Mouse (Mus musculus): ENCODE results near the gene Rhob.
"Not testable (repeated sequence)": the region's sequence is repeated elsewhere in the genome, so short reads cannot be mapped to it uniquely, and the experiment has no call there.

Gene Rhob

DNA sequence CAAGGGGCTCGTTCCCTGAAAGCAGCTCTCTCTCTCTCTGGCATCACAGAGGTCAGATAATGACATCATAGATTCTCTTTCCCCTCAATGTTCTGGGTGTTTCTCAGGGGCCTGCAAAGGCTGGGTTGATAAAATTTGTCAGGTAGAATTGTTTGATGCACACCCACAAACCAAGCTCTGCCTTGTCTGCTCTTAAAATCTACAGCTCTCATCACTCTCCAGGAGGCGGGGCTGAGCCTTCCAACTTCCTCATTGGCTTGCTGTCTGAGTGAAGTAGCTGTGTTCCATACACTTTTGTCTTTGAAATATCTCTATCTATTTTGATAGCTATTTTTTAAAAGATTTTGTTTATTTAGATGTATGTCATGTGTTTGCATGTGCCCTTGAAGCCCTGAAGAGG lies 17.6 kb downstream of the Rhob start:
- no peak for DNase-seq (ENCODE audit: extremely low read depth, insufficient read length, low spot score)

DNA sequence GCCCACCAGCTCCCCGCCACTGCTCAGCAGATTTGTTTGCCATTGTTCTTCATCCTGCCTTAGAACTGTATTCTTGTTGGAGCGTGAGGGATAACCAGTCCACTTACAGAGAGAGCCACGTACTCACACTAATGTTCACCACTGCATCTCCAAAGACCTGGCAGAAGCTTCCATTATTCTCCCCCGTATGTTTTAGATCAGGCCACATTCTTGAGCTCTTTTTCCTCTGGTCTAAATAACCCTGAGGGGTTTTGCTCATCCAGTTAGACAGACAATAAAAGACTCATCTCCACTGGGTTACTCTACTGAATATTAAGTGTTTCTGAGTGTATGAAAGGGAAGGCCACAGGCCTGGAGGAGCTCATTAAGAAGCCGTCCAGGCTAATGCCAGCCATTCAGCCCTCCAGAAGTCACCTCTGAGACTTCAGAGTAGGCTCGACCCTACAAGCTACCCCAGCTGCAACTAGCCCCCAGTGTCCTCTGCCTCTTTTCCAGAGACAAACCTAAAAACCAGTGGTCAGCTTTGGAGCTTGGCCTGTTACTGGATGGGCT lies 24.9 kb downstream of the Rhob start:
- DNase-seq (ENCODE audit: extremely low read depth, insufficient read length, low spot score), result no peak

DNA sequence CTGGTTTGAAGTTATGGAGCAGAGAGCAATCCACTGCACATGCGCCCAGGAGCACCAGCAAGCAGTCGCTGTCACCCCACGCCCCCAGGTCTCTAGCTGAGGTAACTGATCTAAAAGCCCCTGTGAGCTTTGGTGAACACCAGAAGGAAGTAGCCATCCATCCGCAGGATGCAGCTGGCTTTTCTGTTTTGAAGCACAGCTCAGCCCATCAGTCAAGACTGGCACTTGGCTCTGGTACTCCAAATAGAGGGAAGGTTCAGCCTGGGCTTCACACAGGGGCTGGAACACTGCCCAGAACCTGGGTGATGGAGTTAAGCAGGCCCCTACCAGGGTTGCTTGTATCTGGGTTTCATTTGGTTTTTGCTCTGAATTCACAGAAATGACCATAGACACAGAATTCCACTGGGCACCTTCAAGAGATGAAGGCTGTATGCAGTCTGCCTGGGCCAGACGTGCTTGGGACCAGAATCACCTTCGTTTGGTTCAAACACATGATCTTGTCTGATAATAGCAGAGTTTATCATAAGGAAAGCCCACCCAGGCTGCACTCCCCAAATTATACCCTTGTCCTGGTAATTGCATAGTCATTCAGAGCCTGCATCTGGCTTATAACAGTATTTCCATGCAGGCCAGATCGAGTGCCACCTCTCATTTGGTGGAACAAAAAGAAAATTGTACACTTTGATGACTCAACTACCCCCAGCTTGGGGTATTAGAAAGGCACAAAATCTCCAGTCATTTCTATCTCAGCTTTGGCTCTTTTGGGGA lies 27.0 kb downstream of the Rhob start:
- no peak for DNase-seq (ENCODE audit: extremely low read depth, insufficient read length, low spot score)

DNA sequence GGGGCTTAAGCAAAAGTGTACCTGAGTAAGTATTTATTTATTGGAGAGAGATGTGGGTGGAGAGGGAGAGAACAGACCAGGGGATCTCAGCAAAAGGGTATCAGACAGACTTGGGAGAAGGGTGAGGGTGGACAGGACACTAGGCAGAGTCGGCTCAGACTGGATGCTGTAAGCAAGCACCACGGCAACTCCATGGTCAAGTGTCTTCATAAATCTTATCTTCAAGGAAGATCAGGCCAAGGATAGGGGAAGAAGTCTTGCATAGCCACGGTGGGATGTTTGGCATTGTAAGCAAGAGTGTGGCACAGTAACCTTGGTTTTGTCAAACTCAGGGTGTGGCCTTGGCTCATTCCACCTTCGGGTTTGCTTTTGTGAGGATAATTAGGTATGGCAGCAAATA lies 27.8 kb downstream of the Rhob start:
- no peak for DNase-seq (ENCODE audit: extremely low read depth, insufficient read length, low spot score)

DNA sequence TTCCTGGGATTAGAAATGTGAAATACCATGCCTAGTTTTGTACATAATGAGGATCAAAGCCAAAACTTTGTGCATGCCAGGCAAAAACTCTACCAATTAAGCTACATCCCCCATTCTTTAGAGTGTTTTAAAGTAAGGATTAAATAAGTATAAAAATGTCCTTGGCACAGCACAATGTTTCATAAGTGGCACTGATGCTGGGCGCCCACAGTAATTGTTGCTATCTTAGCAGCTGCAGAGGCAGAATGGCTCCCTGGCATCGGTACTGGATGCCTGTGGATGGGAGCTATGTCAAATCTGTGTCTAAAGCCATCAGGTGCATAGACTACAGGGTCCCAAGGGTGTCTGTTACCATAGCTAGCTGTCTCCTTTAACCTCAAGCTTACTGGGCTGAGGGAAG lies 28.8 kb downstream of the Rhob start:
- DNase-seq (ENCODE audit: extremely low read depth, insufficient read length, low spot score), result no peak

DNA sequence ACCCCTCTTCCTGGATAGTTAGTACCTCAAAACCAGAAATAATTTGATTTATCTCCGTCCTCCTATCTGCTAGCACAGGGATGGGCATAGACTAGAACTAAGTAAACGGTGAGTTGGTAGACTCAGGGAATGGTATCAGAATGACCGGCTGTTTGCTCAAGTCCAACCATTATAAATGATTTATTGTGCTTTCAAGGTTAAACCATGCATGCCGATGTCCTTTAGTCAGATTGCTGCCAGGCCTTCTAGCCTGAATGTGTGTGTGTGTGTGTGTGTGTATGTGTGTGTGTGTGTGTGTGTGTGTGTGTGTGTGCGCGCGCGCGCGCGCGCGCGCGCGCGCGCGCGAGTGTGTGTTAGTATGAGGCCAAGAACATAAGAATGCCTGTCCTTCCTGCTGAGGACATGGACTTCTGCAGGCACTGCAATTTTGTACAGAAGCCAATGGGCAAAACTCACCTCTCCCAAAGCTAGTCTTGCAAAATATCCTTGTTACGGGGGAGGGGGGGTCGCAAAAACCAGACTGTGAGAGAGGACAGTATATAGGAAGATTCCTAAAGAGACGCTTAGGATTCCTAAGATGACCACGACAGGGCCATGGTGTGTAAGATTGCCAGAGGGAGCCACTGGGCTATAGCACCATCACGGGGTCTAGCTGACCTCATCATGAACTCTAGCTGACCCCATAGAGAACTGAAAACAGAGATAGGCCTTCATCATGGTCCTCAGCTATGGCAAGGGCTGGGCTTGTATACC lies 29.9 kb downstream of the Rhob start:
- no peak for DNase-seq (ENCODE audit: extremely low read depth, insufficient read length, low spot score)

DNA sequence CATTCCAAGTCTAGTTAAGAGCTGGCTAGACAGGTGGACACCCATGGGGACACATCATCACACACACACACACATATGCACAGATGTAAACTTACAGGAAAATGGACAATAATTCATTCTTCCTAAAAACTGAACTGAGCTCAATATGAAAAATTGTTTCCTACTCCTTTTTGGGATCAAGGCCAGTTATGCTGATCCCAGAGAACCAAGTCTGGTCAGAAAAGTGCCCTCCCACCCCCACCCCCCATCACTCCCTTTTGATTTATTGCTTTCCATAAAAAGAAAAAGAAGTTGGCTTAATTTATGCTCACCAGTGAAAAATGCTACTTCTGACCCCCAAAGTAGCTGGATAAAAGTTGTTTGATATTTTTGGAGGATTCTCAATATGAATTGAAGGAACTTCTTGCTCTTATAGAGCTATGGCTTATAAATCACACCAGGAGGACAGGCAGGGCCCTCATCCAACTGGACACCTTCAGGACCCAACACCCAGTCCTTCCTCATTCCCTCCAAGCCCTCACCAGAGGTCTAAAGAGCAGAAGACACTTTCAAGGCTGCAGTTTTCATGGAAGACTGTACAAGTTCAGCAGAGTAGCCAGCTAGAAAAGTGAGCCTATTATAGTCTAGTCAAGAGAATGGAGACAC lies 31.5 kb downstream of the Rhob start:
- no peak for DNase-seq (ENCODE audit: extremely low read depth, insufficient read length, low spot score)

DNA sequence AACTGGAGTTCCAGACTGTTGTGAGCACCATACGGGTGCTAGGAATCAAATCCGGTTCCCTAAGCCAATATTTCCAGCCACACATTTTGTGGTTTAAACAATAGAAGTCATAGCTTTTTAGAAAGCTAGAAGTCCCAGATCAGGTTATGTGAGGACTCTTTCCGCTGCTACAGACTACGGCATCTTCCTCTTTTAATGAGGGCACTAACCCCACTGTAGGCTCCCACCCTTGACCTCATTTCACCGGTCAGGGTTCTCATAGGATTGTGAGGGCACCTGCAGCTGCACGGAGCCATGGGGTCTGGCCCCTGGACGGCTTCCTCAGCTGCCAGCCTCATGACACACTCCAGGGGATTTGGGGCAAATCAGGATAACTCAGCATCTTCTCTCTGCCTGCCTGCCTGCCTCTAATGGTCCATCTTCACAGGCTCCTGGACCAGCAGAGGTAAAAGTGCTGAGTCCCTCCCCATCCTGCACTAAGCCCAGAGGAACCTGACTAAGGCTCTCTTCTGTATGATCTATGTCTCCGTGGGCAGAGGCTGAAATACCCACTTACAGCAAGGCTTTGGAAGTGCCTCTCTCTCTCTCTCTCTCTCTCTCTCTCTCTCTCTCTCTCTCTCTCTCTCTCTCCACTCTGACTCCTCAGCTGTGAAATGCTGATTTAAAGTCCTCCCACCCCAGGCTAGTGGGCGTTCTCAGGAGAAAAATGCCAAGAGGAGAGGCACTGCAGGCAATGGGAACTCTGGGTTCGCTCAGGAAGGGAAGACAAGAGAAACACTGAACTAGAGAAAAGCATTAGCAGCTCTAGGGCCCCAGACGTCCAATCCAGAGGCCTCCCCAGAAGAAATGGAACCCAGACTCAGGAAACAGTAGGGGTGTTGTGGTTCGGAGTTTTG lies 32.5 kb downstream of the Rhob start:
- no peak for DNase-seq (ENCODE audit: extremely low read depth, insufficient read length, low spot score)

DNA sequence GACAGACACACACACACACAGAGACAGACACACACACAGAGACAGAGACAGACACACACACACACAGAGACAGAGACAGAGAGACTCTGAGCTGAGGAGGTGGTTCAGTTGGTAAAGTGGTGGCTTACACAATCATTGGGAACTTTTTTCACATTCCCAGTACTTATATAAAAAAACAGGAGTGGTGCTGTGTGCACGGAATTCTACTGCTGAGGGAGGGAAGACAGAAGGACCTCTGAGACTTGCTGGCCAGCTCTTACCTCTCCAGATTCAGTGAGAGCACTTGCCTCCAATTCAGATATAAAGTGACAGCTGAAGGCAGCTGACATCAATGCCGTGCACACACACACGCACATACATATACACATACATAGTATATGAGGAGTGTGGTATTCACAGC lies 34.1 kb downstream of the Rhob start:
- no peak for DNase-seq (ENCODE audit: extremely low read depth, insufficient read length, low spot score)

DNA sequence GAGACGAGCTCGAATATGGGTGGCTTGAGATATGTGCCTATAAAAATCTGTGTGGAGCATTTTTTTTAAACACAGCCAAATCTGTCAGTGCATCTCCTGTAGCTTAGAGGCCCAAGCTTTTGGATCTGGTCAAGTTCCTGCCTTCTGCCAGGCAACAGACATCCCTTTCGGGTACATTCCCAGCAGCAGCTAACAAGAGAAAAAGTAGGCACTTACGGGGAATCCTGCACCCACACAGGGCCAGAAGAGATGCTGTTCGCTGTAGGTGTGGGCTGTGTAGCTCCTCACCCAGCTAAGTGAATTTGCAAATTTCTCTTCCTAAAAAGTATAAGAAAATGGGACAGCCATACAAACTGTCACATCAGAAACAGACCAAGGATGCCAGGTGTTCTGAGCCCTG lies 34.8 kb downstream of the Rhob start:
- DNase-seq (ENCODE audit: extremely low read depth, insufficient read length, low spot score), result no peak

DNA sequence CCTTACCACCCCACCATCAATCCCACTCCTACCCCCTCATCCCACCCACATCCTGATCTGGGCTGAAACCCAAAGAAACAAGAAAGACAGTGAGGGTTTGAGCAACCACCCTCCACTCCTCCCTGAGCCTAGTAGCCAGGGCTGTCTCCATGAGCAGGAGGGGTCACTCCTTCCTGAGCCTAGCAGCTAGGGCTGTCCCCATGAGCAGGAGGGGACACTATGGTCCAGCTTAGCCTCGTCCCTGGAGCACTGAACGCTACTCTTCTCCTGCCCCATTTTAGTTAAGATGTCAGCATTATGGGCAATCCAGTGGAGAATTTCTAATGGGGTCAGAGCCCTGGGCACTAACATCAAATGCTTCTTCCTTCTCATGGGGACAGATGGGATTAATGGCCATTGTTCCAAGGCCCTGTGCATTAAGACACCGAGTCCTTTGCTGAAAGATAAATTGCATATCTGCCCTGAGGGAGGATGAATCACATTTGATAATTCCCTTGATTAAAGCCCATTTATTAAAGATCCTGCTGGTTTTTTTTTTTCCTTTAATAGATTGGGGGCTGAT lies 36.1 kb downstream of the Rhob start:
- DNase-seq (ENCODE audit: extremely low read depth, insufficient read length, low spot score), result no peak

DNA sequence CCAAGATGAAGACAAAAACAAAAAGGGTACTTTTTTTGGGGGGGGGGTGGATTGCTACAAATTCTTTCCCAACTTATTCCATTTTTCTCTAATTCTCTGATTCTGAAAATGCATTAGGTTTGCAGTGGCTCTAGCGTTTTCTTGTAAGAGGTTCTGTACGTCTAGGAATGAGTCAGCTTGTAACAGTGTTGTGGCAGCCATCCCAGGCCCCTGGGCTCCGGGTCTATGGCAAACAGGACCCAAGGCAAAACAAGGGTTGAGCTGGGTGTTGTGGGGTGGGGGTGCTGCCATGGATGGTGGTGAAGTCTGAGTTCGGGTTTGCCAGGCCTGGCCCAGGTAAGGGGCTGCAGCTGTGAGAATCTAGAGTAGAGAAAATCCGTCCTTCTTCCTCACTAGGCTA lies 37.3 kb downstream of the Rhob start:
- DNase-seq (ENCODE audit: extremely low read depth, insufficient read length, low spot score), result no peak

DNA sequence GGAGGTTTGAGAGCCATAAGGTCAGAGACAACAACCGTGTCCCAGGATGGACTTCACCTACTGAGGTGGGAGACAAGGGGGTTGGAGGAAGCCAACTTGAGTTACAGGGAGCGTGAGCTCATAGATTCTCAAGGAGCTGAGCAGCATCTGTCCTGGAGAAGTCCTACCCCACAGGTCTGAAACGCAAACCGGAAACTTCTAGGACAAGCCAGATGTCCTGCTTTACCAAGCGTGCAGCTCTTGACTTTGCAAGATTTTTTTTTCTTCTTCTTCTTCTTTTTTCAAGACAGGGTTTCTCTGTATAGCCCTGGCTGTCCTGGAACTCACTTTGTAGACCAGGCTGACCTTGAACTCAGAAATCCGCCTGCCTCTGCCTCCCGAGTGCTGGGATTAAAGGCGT lies 38.2 kb downstream of the Rhob start:
- DNase-seq (ENCODE audit: extremely low read depth, insufficient read length, low spot score), result not testable (repeated sequence)

DNA sequence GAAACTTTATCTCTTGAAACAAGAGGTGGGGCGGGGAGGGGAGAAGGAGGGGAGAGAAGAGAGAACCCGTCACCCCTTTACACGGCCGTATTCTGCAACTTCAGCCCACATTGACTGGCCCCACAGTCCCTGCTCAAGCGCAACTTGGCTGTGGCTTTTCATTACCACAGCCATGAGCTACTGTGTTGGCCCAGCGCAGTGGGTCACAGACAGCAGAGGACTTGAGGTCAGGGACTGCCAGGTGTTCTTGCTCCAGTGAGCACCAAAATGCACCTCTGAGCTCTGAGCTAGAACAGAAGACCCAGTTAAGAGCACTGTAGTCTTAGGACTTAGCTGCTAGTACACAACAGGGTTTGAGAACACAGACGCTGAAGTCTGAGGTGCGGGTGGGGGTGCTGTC lies 41.4 kb downstream of the Rhob start:
- DNase-seq (ENCODE audit: extremely low read depth, insufficient read length, low spot score), result no peak

DNA sequence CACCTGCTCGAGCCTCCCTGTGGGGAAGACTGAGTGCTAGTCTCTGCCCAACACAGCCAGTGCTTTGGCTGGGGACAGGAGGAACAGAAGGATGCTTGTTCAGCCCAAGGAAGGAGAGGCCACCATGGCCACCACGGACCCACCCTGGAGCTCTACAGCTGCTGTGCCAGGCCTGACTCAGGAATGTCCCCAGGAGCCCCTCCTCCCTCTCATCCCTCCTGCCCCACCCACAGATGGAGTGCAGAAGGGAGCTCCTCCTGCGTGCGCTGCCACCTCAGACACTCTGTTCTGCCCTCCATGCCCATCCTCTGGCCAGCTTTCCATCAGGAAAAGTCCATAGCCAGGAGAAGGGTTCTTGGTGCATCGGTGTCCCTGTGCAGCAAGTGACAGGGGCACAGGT lies 42.8 kb downstream of the Rhob start:
- DNase-seq (ENCODE audit: extremely low read depth, insufficient read length, low spot score), result peak; percentile 73

DNA sequence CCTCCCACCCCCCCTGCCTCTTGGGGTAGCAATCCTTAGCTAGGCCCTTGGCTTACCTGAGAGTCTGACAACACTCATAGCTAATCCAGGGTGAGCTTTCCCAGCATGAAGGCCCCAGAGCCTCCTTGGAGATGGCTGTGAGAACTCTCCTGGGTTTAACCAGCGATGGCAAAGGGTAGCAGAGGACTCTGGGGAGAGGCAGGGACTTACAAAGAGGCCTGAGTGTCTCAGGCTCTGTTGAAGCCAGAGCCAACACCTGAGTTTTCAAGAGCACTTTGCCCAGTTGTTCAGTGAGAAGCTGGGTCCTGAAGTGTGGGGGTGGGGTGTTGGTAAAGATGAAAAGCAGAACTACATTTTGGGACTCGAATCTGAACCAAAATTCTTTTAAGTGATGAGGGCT lies 44.8 kb downstream of the Rhob start:
- no peak for DNase-seq (ENCODE audit: extremely low read depth, insufficient read length, low spot score)

DNA sequence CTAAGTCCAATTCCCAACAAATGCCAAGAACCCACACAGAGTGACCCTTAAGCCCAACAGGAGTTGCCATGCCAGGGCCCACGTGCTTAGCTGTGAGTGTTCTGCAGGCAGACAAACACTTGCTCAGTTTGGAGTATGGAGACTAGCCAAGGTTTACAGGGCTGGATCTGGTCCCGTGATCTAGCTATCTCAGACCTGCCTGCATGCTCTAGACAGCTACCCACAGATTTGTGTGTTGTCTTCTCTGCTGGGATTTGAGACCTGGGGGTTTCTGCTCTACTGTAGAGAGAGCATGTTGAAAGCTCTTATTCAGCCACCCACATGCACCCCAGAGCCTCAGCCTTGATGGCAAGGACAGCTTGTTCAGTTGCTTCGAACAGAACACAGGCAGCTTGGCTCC lies 45.3 kb downstream of the Rhob start:
- DNase-seq (ENCODE audit: extremely low read depth, insufficient read length, low spot score), result peak; percentile 32

DNA sequence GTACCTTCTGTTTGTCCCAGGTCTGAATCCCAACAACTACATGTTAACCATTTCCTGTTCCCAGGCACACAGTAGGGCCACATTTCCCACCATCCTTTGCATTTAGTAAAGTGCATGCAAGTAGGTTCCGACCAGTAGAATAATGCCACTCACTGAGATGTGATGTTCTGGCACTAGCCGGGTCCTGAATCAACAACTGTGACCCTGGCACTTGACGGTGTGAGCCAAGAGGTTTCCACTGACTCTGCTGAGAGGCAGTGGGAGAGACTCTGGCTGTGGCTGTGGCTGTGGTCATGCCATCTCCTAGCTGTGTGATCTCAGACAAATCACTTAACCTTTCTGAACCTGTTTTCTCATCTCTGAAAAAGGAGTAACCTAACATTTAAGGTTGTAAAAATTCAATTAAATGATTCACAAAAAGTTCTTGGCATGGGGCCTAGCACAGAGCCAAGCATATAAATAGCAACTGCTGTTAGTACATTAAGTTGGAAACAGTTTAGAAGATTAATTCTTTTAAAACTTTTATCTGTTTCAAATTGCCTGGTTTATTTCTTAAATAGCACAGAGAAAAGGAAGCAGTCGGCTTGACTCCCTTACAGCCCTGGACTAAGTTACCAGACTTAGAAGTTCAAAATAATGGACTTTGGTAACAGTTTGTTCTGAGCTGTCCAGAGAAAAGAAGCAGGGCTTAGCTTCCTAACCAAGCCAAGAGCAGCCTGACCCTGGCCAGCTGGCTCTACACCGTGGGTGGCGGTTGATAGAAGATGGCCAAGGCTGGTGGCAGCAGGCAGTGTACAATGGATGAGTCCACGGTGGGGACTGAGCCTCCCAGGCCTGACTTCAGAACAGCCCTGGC lies 46.8 kb downstream of the Rhob start:
- DNase-seq (ENCODE audit: extremely low read depth, insufficient read length, low spot score), result peak; percentile 29
